Mouse (Mus musculus) stomach, embryonic 15.5 days (tissue): ENCODE data around the gene Pdcd6. TPM values are rescaled to one million over a fixed set of nuclear protein-coding genes. Genes with fewer than 3 reads are reported as not detected.

Experiments used
- ATAC-seq: fragments of 200-750 bp; cut with Nextera tagmentation; 2 replicates; pipeline ENCODE4 v1.8.0; 2017; ENCODE audit warnings: low read depth, moderate number of reproducible peaks, moderate TSS enrichment; ENCODE audit not compliant: insufficient read depth, low FRiP score
- H3K27ac ChIP-seq: fragments of 300-500 bp; sonication (generic); 2 replicates; pipeline ENCODE4 v1.5.1; 2015; ENCODE audit warnings: mild to moderate bottlenecking, inconsistent platforms
- H3K27me3 ChIP-seq: fragments of 300-500 bp; sonication (generic); replicated peaks from 2 replicates; pipeline ENCODE4 v1.6.1; 2015; ENCODE audit warnings: inconsistent platforms
- H3K36me3 ChIP-seq: fragments of 300-500 bp; sonication (generic); 2 replicates; pipeline ENCODE4 v1.6.1; 2015; ENCODE audit warnings: inconsistent platforms
- H3K4me1 ChIP-seq: fragments of 300-500 bp; sonication (generic); 2 replicates; pipeline ENCODE4 v1.6.1; 2015; ENCODE audit warnings: inconsistent platforms
- H3K4me2 ChIP-seq: fragments of 300-500 bp; sonication (generic); 2 replicates; pipeline ENCODE4 v1.6.1; 2015; ENCODE audit warnings: mild to moderate bottlenecking, inconsistent platforms
- H3K4me3 ChIP-seq: fragments of 300-500 bp; sonication (generic); replicated peaks from 2 replicates; pipeline ENCODE4 v1.5.1; 2015; ENCODE audit warnings: inconsistent platforms
- H3K9ac ChIP-seq: fragments of 300-500 bp; sonication (generic); 2 replicates; pipeline ENCODE4 v1.6.1; 2015; ENCODE audit warnings: inconsistent platforms
- H3K9me3 ChIP-seq: fragments of 300-500 bp; sonication (generic); 2 replicates; pipeline ENCODE4 v1.6.1; 2016; ENCODE audit warnings: inconsistent platforms
- WGBS: fragments of 180-500 bp; shearing (Covaris S2); methylation state at CpG from one replicate; pipeline ENCODE4 v1.1.7; 2015; 5-methylcytosine and 5-hydroxymethylcytosine counted together
- polyA plus RNA-seq: library from polyadenylated mRNA; unstranded; fragments of >200 nt; fragmentation: Nextera tagmentation; extraction: Ambion mirVana; gene quantifications from 2 replicates; pipeline ENCODE4 v1.2.1, GENCODE M21; 2015

Gene Pdcd6
- polyA plus RNA-seq, result 150 and 153 TPM in 2 replicates

GRCm38 (mm10) chr13:74317170-74317849, at the start of gene Pdcd6:
Gene Pdcd6, minus strand, starts transcription at chr13:74317580.
- Histone ChIP-seq H3K27ac (peak within 1 kb of the TSS; percentile 71), H3K4me2 (peak within 1 kb of the TSS; percentile 71), H3K36me3 (peaks cover 15% of the 10 kb centered on the region), H3K4me1 (peaks cover 11% of the 10 kb centered on the region; the same call in 1 of the 2 replicates), H3K9me3 (no peaks in the 10 kb centered on the region), H3K9ac (peak within 1 kb of the TSS; percentile 70), H3K27me3 (no peaks in the 10 kb centered on the region), H3K4me3 (peak within 1 kb of the TSS; percentile 74)
- under 1% methylated on average over 36 of the region's 36 CpGs for WGBS
- peak; percentile 100 for ATAC-seq

DNA sequence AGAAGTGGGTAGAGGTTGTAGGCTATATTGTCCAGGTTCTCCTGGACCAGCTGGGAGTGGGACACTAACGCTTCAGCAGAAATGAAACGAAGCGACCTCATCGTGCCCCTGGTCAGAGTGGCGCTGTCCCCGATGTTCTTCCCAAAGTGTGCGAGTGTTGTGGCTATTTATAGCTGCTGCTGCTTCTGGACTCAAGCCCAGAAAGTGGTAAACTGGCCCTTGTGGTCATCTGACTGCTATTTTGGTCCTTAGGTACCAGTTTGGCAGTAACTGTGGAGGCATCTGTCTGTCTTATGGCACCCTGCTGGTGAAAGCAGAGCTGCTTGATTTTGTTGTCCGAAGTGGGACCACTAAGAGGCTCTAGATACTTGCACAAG, 46.5 kb upstream of the Pdcd6 start, which contains the start of gene Lrrc14b:
Gene Lrrc14b, minus strand, starts transcription at position 147 of the 377 bp plus-strand sequence.
- 69% methylated on average over 8 of the region's 8 CpGs for WGBS
- Histone ChIP-seq H3K9ac (no peak within 1 kb of the TSS), H3K9me3 (no peaks in the 10 kb centered on the region), H3K27me3 (no peaks in the 10 kb centered on the region), H3K36me3 (peaks cover 9% of the 10 kb centered on the region; the same call in 1 of the 2 replicates), H3K27ac (no peak within 1 kb of the TSS), H3K4me1 (no peaks in the 10 kb centered on the region), H3K4me2 (no peak within 1 kb of the TSS), H3K4me3 (no peak within 1 kb of the TSS)
- no peak for ATAC-seq

- no peak overlapping the region for H3K4me3 ChIP-seq
- H3K27ac ChIP-seq, result no peak overlapping the region
- H3K9me3 ChIP-seq, result no peaks in the 10 kb centered on the region
- no peak overlapping the region for H3K4me2 ChIP-seq
- H3K36me3 ChIP-seq, result peaks cover 12% of the 10 kb centered on the region; the same call in 1 of the 2 replicates
- H3K27me3 ChIP-seq, result no peaks in the 10 kb centered on the region
- no peak overlapping the region for H3K9ac ChIP-seq
- WGBS, result 89% methylated on average over 13 of the region's 13 CpGs
- peak; percentile 14; the same call in 1 of the 2 replicates for ATAC-seq
- H3K4me1 ChIP-seq, result no peaks in the 10 kb centered on the region
Observed at GRCm38 (mm10) chr13:74363176-74363858, 45.9 kb upstream of the Pdcd6 start.

- ATAC-seq, result no peak
Observed at GRCm38 (mm10) chr13:74362218-74362617, 44.8 kb upstream of the Pdcd6 start.

DNA sequence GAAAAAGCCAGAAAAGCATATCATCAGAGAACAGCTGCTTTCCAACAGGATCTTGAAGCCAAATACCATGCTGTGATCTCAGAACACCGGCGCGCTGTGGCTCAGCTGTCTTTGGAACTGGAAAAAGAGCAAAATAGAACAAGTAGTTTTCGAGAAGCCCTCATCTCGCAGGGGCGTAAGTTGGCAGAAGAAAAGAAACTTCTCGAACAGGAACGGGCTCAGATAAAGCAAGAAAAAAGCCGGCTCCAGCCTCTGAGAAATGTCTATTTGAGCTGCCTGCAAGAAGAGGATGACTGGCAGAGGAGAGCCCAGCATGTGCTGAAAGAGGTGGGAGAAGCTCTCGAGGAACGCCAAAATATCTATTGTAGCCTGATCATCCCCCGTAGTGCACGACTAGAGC, 39.1 kb upstream of the Pdcd6 start:
- Histone ChIP-seq H3K27ac (no peak overlapping the region), H3K4me1 (no peaks in the 10 kb centered on the region), H3K36me3 (peaks cover 26% of the 10 kb centered on the region), H3K9ac (no peak overlapping the region), H3K9me3 (no peaks in the 10 kb centered on the region), H3K4me3 (no peak overlapping the region), H3K4me2 (no peak overlapping the region), H3K27me3 (no peaks in the 10 kb centered on the region)
- 96% methylated on average over 13 of the region's 13 CpGs for WGBS
- no peak for ATAC-seq

More at GRCm38 (mm10) chr13:74362218-74362617, 44.8 kb upstream of the Pdcd6 start:
- Histone ChIP-seq H3K9me3 (no peaks in the 10 kb centered on the region), H3K9ac (no peak overlapping the region), H3K4me2 (no peak overlapping the region), H3K4me3 (no peak overlapping the region), H3K36me3 (peaks cover 12% of the 10 kb centered on the region), H3K4me1 (no peaks in the 10 kb centered on the region), H3K27ac (no peak overlapping the region), H3K27me3 (no peaks in the 10 kb centered on the region)
- WGBS, result 67% methylated on average over 2 of the region's 2 CpGs

- peak overlapping the region; percentile 50 for H3K4me2 ChIP-seq
- peak overlapping the region; percentile 37; the same call in 1 of the 2 replicates for H3K9ac ChIP-seq
- 1% methylated on average over 15 of the region's 15 CpGs for WGBS
- peak overlapping the region; percentile 78 for H3K27ac ChIP-seq
- H3K9me3 ChIP-seq, result no peaks in the 10 kb centered on the region
- peaks cover 11% of the 10 kb centered on the region for H3K36me3 ChIP-seq
- peaks cover 8% of the 10 kb centered on the region; the same call in 1 of the 2 replicates for H3K4me1 ChIP-seq
- H3K27me3 ChIP-seq, result no peaks in the 10 kb centered on the region
- peak overlapping the region; percentile 68 for H3K4me3 ChIP-seq
- ATAC-seq, result 0 out of 2 replicates have a peak, but pooled peaks have one; percentile 10
Observed at GRCm38 (mm10) chr13:74350435-74350906, 33.1 kb upstream of the Pdcd6 start.

- peak; percentile 98 for ATAC-seq
- H3K27ac ChIP-seq, result peak within 1 kb of the TSS; percentile 78
- H3K4me2 ChIP-seq, result peak within 1 kb of the TSS; percentile 62
- peaks cover 8% of the 10 kb centered on the region; the same call in 1 of the 2 replicates for H3K4me1 ChIP-seq
- no peaks in the 10 kb centered on the region for H3K27me3 ChIP-seq
- H3K9me3 ChIP-seq, result no peaks in the 10 kb centered on the region
- peak within 1 kb of the TSS; percentile 68 for H3K4me3 ChIP-seq
- 1% methylated on average over 57 of the region's 57 CpGs for WGBS
- peak within 1 kb of the TSS; percentile 58; the same call in 1 of the 2 replicates for H3K9ac ChIP-seq
- H3K36me3 ChIP-seq, result peaks cover 11% of the 10 kb centered on the region
Observed at GRCm38 (mm10) chr13:74349566-74350434, 32.4 kb upstream of the Pdcd6 start, which contains the start of the genes Sdha and Ccdc127. Gene Sdha, minus strand, starts transcription at chr13:74350280. Gene Ccdc127, plus strand, starts transcription at chr13:74350309.

DNA sequence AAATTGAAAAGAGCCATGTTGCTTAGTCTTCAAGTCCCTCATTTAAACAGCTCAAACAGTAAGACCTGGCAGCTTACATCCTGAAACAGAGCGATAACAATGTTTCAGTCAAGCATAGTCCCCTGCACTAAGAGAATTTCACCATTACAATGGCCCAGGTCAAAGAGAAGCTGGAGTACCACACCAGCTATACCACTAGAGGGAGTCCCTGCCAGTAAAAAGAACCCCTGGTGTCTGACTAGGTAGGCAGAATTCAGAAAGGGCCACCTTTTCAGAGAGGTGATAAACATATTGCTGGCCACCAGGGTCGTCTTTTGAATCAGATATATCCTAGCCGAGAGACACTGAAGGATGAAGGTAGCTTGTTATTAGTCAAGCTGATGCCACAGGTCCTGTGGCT, 23.7 kb upstream of the Pdcd6 start:
- no peak overlapping the region for H3K4me2 ChIP-seq
- H3K9ac ChIP-seq, result no peak overlapping the region
- peaks cover 34% of the 10 kb centered on the region for H3K36me3 ChIP-seq
- H3K27me3 ChIP-seq, result no peaks in the 10 kb centered on the region
- H3K4me1 ChIP-seq, result no peaks in the 10 kb centered on the region
- no peak overlapping the region for H3K27ac ChIP-seq
- H3K9me3 ChIP-seq, result no peaks in the 10 kb centered on the region
- 42% methylated on average over 3 of the region's 3 CpGs for WGBS
- no peak overlapping the region for H3K4me3 ChIP-seq
- no peak for ATAC-seq

DNA sequence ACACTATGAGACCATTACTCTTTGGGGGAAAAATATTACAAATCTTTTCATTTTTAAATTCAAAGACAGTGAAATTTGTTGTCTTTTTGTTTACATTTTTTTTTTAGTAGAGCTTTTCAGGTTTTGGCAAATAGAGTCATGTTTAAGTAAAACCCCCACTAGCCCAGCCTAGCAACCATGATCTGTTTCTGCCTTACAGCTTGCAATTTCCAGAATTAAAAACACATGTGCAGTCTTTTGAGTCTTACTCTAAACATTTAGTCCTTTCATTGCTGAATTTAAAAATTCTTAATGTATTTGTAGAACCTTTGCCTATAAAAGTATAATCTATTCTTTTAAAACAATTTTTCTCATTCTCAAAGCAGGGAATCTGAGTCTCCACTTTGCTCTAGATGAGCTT, 11.9 kb upstream of the Pdcd6 start:
- H3K9me3 ChIP-seq, result no peaks in the 10 kb centered on the region
- no peak overlapping the region for H3K4me2 ChIP-seq
- H3K27me3 ChIP-seq, result no peaks in the 10 kb centered on the region
- no peak overlapping the region for H3K27ac ChIP-seq
- H3K4me3 ChIP-seq, result no peak overlapping the region
- H3K36me3 ChIP-seq, result peaks cover 41% of the 10 kb centered on the region
- no peak for ATAC-seq
- H3K4me1 ChIP-seq, result no peaks in the 10 kb centered on the region
- H3K9ac ChIP-seq, result no peak overlapping the region

GRCm38 (mm10) chr13:74316789-74317169, 601 bp downstream of the Pdcd6 start:
- Histone ChIP-seq H3K4me2 (peak overlapping the region; percentile 71), H3K4me1 (peaks cover 11% of the 10 kb centered on the region; the same call in 1 of the 2 replicates), H3K27me3 (no peaks in the 10 kb centered on the region), H3K27ac (peak overlapping the region; percentile 71), H3K9ac (peak overlapping the region; percentile 70), H3K36me3 (peaks cover 11% of the 10 kb centered on the region), H3K4me3 (peak overlapping the region; percentile 74), H3K9me3 (no peaks in the 10 kb centered on the region)
- no peak for ATAC-seq
- 3% methylated on average over 15 of the region's 15 CpGs for WGBS

GRCm38 (mm10) chr13:74316386-74316785, 994 bp downstream of the Pdcd6 start:
- no peak for ATAC-seq
- WGBS, result 14% methylated on average over 4 of the region's 4 CpGs
- H3K4me1 ChIP-seq, result peaks cover 11% of the 10 kb centered on the region; the same call in 1 of the 2 replicates
- H3K4me3 ChIP-seq, result peak overlapping the region; percentile 74
- H3K27me3 ChIP-seq, result no peaks in the 10 kb centered on the region
- H3K27ac ChIP-seq, result no peak overlapping the region
- no peaks in the 10 kb centered on the region for H3K9me3 ChIP-seq
- H3K9ac ChIP-seq, result peak overlapping the region; percentile 70; the same call in 1 of the 2 replicates
- peaks cover 11% of the 10 kb centered on the region for H3K36me3 ChIP-seq
- peak overlapping the region; percentile 71 for H3K4me2 ChIP-seq
